8 mouse cellular contexts compared by ENCODE assay signal in the genomic region with DNA sequence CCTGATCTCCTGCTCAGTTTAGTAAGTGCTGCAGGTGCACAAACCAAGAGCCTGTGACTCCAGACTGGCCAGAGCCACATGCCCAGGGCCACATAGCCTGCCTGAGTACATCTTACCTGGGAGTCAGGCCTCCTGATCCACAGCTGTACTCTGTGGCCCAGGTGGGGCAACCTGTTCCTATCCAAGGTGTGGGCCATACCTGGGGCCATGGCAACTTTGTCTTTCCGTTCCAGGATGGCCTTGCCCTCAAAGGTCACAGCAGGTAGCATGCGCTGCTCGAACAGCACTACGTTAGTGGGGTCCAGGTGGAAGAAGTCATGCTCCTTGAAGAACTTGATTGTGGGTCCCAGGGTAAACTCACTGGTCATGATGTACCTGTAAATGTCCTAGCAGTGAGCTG. TPM values are rescaled to one million over a fixed set of nuclear protein-coding genes. Genes with fewer than 3 reads are reported as not detected.
DNase-seq lines count a peak whose midpoint lies in the region; ATAC-seq and TF ChIP-seq lines count a peak whose summit lies in the region.

No protein-coding gene starts in this region.

- H3K9ac ChIP-seq in heart, embryonic 13.5 days = no peak overlapping the region; the same call in 1 of the 2 replicates
- no peak overlapping the region for H3K9ac ChIP-seq in neural tube, embryonic 12.5 days
- H3K9ac ChIP-seq in stomach, postnatal 0 days (ENCODE audit: low read length) = peak overlapping the region; percentile 73; the same call in 1 of the 2 replicates

- 0 out of 2 replicates have a peak, but pooled peaks cover 5% of the 10 kb centered on the region for H3K36me3 ChIP-seq in heart, embryonic 13.5 days
- no peaks in the 10 kb centered on the region for H3K36me3 ChIP-seq in neural tube, embryonic 12.5 days
- H3K36me3 ChIP-seq in limb, embryonic 10.5 days = no peaks in the 10 kb centered on the region
- peaks cover 3% of the 10 kb centered on the region; the same call in 1 of the 2 replicates for H3K36me3 ChIP-seq in stomach, postnatal 0 days (ENCODE audit: control insufficient read depth, insufficient read depth, low read length)

- 89% methylated on average over 4 of the region's 4 CpGs for WGBS in heart, embryonic 13.5 days
- WGBS in neural tube, embryonic 12.5 days = 89% methylated on average over 4 of the region's 4 CpGs
- 86% methylated on average over 4 of the region's 4 CpGs for WGBS in limb, embryonic 10.5 days
- 81% methylated on average over 4 of the region's 4 CpGs for WGBS in stomach, postnatal 0 days

- no peak for TF ChIP-seq EP300 in stomach, postnatal 0 days (optimal IDR thresholded peaks at IDR 0.05)

- DNase-seq in heart, adult 8-10 months (ENCODE audit: low spot score) = no peak
- no peak for DNase-seq in neural tube, embryonic 10.5 days (ENCODE audit: extremely low spot score, low spot score)
- DNase-seq in limb, embryonic 10.5 days (ENCODE audit: low spot score) = no peak
- peak; percentile 30 for DNase-seq in stomach, postnatal 0 days (ENCODE audit: low spot score)
- no peak for DNase-seq in adrenal gland, adult 8-10 months
- DNase-seq in ovary, postnatal 10 days (ENCODE audit: low spot score) = no peak

- H3K4me2 ChIP-seq in heart, embryonic 13.5 days = peak overlapping the region; percentile 96
- H3K4me2 ChIP-seq in neural tube, embryonic 12.5 days (replicated peaks) = peak overlapping the region; percentile 99
- H3K4me2 ChIP-seq in stomach, postnatal 0 days (replicated peaks; ENCODE audit: low read depth) = peak overlapping the region; percentile 95

- H3K4me1 ChIP-seq in heart, embryonic 13.5 days = peaks cover 10% of the 10 kb centered on the region
- 0 out of 2 replicates have a peak, but pooled peaks cover 10% of the 10 kb centered on the region for H3K4me1 ChIP-seq in neural tube, embryonic 12.5 days
- H3K4me1 ChIP-seq in limb, embryonic 10.5 days = peaks cover 11% of the 10 kb centered on the region
- peaks cover 3% of the 10 kb centered on the region; the same call in 1 of the 2 replicates for H3K4me1 ChIP-seq in stomach, postnatal 0 days (replicated peaks; ENCODE audit: control insufficient read depth, insufficient read depth)

- no peak for ATAC-seq in heart, embryonic 13.5 days (ENCODE audit: extremely low read depth, insufficient number of reproducible peaks, low FRiP score, low TSS enrichment)
- ATAC-seq in neural tube, embryonic 12.5 days (ENCODE audit: low FRiP score, low read depth) = 0 out of 2 replicates have a peak, but pooled peaks have one; percentile 11
- ATAC-seq in stomach, postnatal 0 days (ENCODE audit: low FRiP score, low TSS enrichment) = peak; percentile 11; the same call in 1 of the 2 replicates

- H3K9me3 ChIP-seq in heart, embryonic 13.5 days = no peaks in the 10 kb centered on the region
- H3K9me3 ChIP-seq in neural tube, embryonic 12.5 days = no peaks in the 10 kb centered on the region
- no peaks in the 10 kb centered on the region for H3K9me3 ChIP-seq in limb, embryonic 10.5 days (replicated peaks)
- no peaks in the 10 kb centered on the region for H3K9me3 ChIP-seq in stomach, postnatal 0 days (ENCODE audit: control insufficient read depth, low read length)

- peak overlapping the region; percentile 71 for H3K4me3 ChIP-seq in heart, embryonic 13.5 days
- H3K4me3 ChIP-seq in neural tube, embryonic 12.5 days = no peak overlapping the region
- peak overlapping the region; percentile 62; the same call in 1 of the 2 replicates for H3K4me3 ChIP-seq in limb, embryonic 10.5 days
- H3K4me3 ChIP-seq in stomach, postnatal 0 days (ENCODE audit: low read depth, low read length) = peak overlapping the region; percentile 68

- no peak overlapping the region for H3K27ac ChIP-seq in heart, embryonic 13.5 days (replicated peaks)
- H3K27ac ChIP-seq in neural tube, embryonic 12.5 days = no peak overlapping the region
- no peak overlapping the region for H3K27ac ChIP-seq in limb, embryonic 10.5 days
- H3K27ac ChIP-seq in stomach, postnatal 0 days (replicated peaks) = peak overlapping the region; percentile 78

- no peak for TF ChIP-seq CTCF in stomach, postnatal 0 days (IDR thresholded peaks at IDR 0.05; ENCODE audit: low read depth)

- peaks cover 47% of the 10 kb centered on the region for H3K27me3 ChIP-seq in heart, embryonic 13.5 days (replicated peaks)
- peaks cover 41% of the 10 kb centered on the region for H3K27me3 ChIP-seq in neural tube, embryonic 12.5 days (replicated peaks)
- peaks cover 44% of the 10 kb centered on the region for H3K27me3 ChIP-seq in limb, embryonic 10.5 days (ENCODE audit: low read depth, poor library complexity, severe bottlenecking)
- H3K27me3 ChIP-seq in stomach, postnatal 0 days (ENCODE audit: control insufficient read depth, insufficient read depth, low read length) = no peaks in the 10 kb centered on the region

RNA-seq across cellular contexts. Expression of a gene that starts 1.2 kb away (rescaled TPM):
- 14.9 and 17.0 TPM in 2 replicates for polyA plus RNA-seq in heart, embryonic 13.5 days (2015; fragmentation: Nextera tagmentation; extraction: Ambion mirVana)
- total RNA-seq in heart, adult 8-10 months (2022) = 10 to 100 TPM in 1 of 4 experiments, 1 to 10 TPM in 3; 8.9 to 10.7 (median 9.5) TPM
- 5.6 and 7.2 TPM in 2 replicates for polyA plus RNA-seq in neural tube, embryonic 12.5 days (2016; fragmentation: Nextera tagmentation; extraction: Ambion mirVana)
- 8.1 and 9.0 TPM in 2 replicates for polyA plus RNA-seq in limb, embryonic 10.5 days (2016; fragmentation: Nextera tagmentation; extraction: Ambion mirVana)
- polyA plus RNA-seq in stomach, postnatal 0 days (2015; fragmentation: Nextera tagmentation; extraction: Ambion mirVana) = 33.2 and 36.9 TPM in 2 replicates
- total RNA-seq in adrenal gland, adult 8-10 months (2022) = 10 to 100 TPM; 29.5 to 48.3 (median 31.5) TPM

RNA-seq across cellular contexts. Expression of a gene that starts 7.8 kb away (rescaled TPM):
- polyA plus RNA-seq in heart, embryonic 13.5 days (2015; fragmentation: Nextera tagmentation; extraction: Ambion mirVana) = 16.5 and 18.1 TPM in 2 replicates
- total RNA-seq in heart, adult 8-10 months (2022) = not detected
- 38.1 and 39.5 TPM in 2 replicates for polyA plus RNA-seq in neural tube, embryonic 12.5 days (2016; fragmentation: Nextera tagmentation; extraction: Ambion mirVana)
- polyA plus RNA-seq in limb, embryonic 10.5 days (2016; fragmentation: Nextera tagmentation; extraction: Ambion mirVana) = 88.3 and 88.7 TPM in 2 replicates
- polyA plus RNA-seq in stomach, postnatal 0 days (2015; fragmentation: Nextera tagmentation; extraction: Ambion mirVana) = 14.1 and 16.6 TPM in 2 replicates
- under 1 TPM in 3 of 4 experiments, not detected in 1; 0.31 to 0.71 (median 0.61) TPM for total RNA-seq in adrenal gland, adult 8-10 months (2022)

RNA-seq across cellular contexts. Expression of a gene that starts 8.2 kb away (rescaled TPM):
- 13.6 and 14.4 TPM in 2 replicates for polyA plus RNA-seq in heart, embryonic 13.5 days (2015; fragmentation: Nextera tagmentation; extraction: Ambion mirVana)
- total RNA-seq in heart, adult 8-10 months (2022) = 1 to 10 TPM; 3.8 to 5.2 (median 5.1) TPM
- polyA plus RNA-seq in neural tube, embryonic 12.5 days (2016; fragmentation: Nextera tagmentation; extraction: Ambion mirVana) = 21.2 and 24.5 TPM in 2 replicates
- polyA plus RNA-seq in limb, embryonic 10.5 days (2016; fragmentation: Nextera tagmentation; extraction: Ambion mirVana) = 15.7 and 18.7 TPM in 2 replicates
- polyA plus RNA-seq in stomach, postnatal 0 days (2015; fragmentation: Nextera tagmentation; extraction: Ambion mirVana) = 9.5 and 9.9 TPM in 2 replicates
- 10 to 100 TPM; 39.8 to 59.1 (median 45.7) TPM for total RNA-seq in adrenal gland, adult 8-10 months (2022)

RNA-seq across cellular contexts. Expression of a gene that starts 31.4 kb away (rescaled TPM):
- polyA plus RNA-seq in heart, embryonic 13.5 days (2015; fragmentation: Nextera tagmentation; extraction: Ambion mirVana) = 0.51 and 0.68 TPM in 2 replicates
- 10 to 100 TPM; 11.6 to 14.4 (median 12.6) TPM for total RNA-seq in heart, adult 8-10 months (2022)
- polyA plus RNA-seq in neural tube, embryonic 12.5 days (2016; fragmentation: Nextera tagmentation; extraction: Ambion mirVana) = 0.75 and 1.5 TPM in 2 replicates
- 0.19 TPM in 1 of 2 replicates, not detected in the other for polyA plus RNA-seq in limb, embryonic 10.5 days (2016; fragmentation: Nextera tagmentation; extraction: Ambion mirVana)
- polyA plus RNA-seq in stomach, postnatal 0 days (2015; fragmentation: Nextera tagmentation; extraction: Ambion mirVana) = 21.2 and 23.3 TPM in 2 replicates
- total RNA-seq in adrenal gland, adult 8-10 months (2022) = 1 to 10 TPM; 3.1 to 9.7 (median 5.1) TPM

RNA-seq across cellular contexts. Expression of a gene that starts 32.2 kb away (rescaled TPM):
- polyA plus RNA-seq in heart, embryonic 13.5 days (2015; fragmentation: Nextera tagmentation; extraction: Ambion mirVana) = 28.4 and 31.3 TPM in 2 replicates
- total RNA-seq in heart, adult 8-10 months (2022) = 10 to 100 TPM; 19.9 to 28.2 (median 22.5) TPM
- polyA plus RNA-seq in neural tube, embryonic 12.5 days (2016; fragmentation: Nextera tagmentation; extraction: Ambion mirVana) = 70.3 and 71.7 TPM in 2 replicates
- polyA plus RNA-seq in limb, embryonic 10.5 days (2016; fragmentation: Nextera tagmentation; extraction: Ambion mirVana) = 42.6 and 54.6 TPM in 2 replicates
- polyA plus RNA-seq in stomach, postnatal 0 days (2015; fragmentation: Nextera tagmentation; extraction: Ambion mirVana) = 29.2 and 29.9 TPM in 2 replicates
- total RNA-seq in adrenal gland, adult 8-10 months (2022) = 10 to 100 TPM; 66.5 to 71.9 (median 67.6) TPM
